Mouse (Mus musculus): ENCODE measurements around the gene Naaladl1.

GRCm38 (mm10) chr19:6084478-6085248, 20.9 kb upstream of the Naaladl1 start, which contains the start of the genes Zfpl1 and Cdca5:
- TF ChIP-seq CTCF (IDR thresholded peaks at IDR 0.05; ENCODE audit: low read depth), result no peak
- TF ChIP-seq EP300 (IDR thresholded peaks at IDR 0.05; ENCODE audit: low read depth), result 0 out of 2 replicates have a peak, but pooled peaks have one; percentile 56

Data from heart, postnatal 0 days (tissue).